14 mouse cellular contexts compared by ENCODE assay signal in genomic region chr5:134525971-134526711, GRCm38 (mm10). TPM values are rescaled to one million over a fixed set of nuclear protein-coding genes. Genes with fewer than 3 reads are reported as not detected.
DNase-seq lines count a peak whose midpoint lies in the region; ATAC-seq and TF ChIP-seq lines count a peak whose summit lies in the region.
"Had no signal": no experiment of that assay in that cellular context is flagged by ENCODE, and none has a peak within 500 bp of the region (broad histone marks: within the 10 kb centered on the region; RNA-seq: fewer than 3 reads in every experiment).

No protein-coding gene starts in this region.

- H3K9me3 ChIP-seq in liver, postnatal 0 days (ENCODE audit: low read length): no peaks in the 10 kb centered on the region
- no peaks in the 10 kb centered on the region for H3K9me3 ChIP-seq in liver, embryonic 12.5 days (replicated peaks)
- H3K9me3 ChIP-seq: embryonic facial prominence, embryonic 13.5 days; heart, embryonic 13.5 days had no signal

- no peak for TF ChIP-seq EP300 in liver, postnatal 0 days (IDR thresholded peaks at IDR 0.05; ENCODE audit: low read depth)

- 86% methylated on average over 15 of the region's 15 CpGs for WGBS in liver, postnatal 0 days (ENCODE audit: insufficient replicate concordance)
- 85% methylated on average over 15 of the region's 15 CpGs for WGBS in liver, embryonic 12.5 days (ENCODE audit: insufficient replicate concordance)

- H3K4me3 ChIP-seq in liver, postnatal 0 days (ENCODE audit: low read depth, low read length): no peak overlapping the region
- H3K4me3 ChIP-seq in liver, embryonic 12.5 days: no peak overlapping the region
- H3K4me3 ChIP-seq: embryonic facial prominence, embryonic 13.5 days; heart, embryonic 13.5 days; myocyte had no signal

- H3K27me3 ChIP-seq in liver, postnatal 0 days (ENCODE audit: insufficient read depth, low read length): no peaks in the 10 kb centered on the region
- no peaks in the 10 kb centered on the region for H3K27me3 ChIP-seq in liver, embryonic 12.5 days (replicated peaks)
- H3K27me3 ChIP-seq: embryonic facial prominence, embryonic 13.5 days; heart, embryonic 13.5 days had no signal

- peak; percentile 57; the same call in 1 of the 2 replicates for ATAC-seq in cerebellum, adult (ENCODE audit: insufficient number of reproducible peaks, low FRiP score, low TSS enrichment)
- no peak for ATAC-seq in liver, postnatal 0 days
- no peak for ATAC-seq in liver, embryonic 12.5 days
- ATAC-seq in frontal cortex, adult (ENCODE audit: low TSS enrichment): no peak
- ATAC-seq: inflammation-experienced regulatory T-cells, adult 6 months had no signal

- no peak for DNase-seq in cerebellum, postnatal 4 days (ENCODE audit: low spot score in 2 of 2)
- no peak for DNase-seq in liver, postnatal 0 days
- DNase-seq in ZHBTc4 (ENCODE audit: low read depth, low spot score) (peak; percentile 75), MN1 (ENCODE audit: low spot score) (no peak)
- DNase-seq in cerebellum, postnatal 25 days: peak; percentile 67 to 82
- DNase-seq: adrenal gland, adult 8-10 months; lung, postnatal 14 days had no signal

- no peak overlapping the region for H3K27ac ChIP-seq in liver, postnatal 0 days (ENCODE audit: low read depth)
- no peak overlapping the region for H3K27ac ChIP-seq in liver, embryonic 12.5 days
- H3K27ac ChIP-seq: embryonic facial prominence, embryonic 13.5 days; heart, embryonic 13.5 days had no signal

- peak; percentile 48 for TF ChIP-seq CTCF in liver, postnatal 0 days (IDR thresholded peaks at IDR 0.05; ENCODE audit: low read depth)

- H3K4me2 ChIP-seq in liver, postnatal 0 days (ENCODE audit: low read depth, low read length): no peak overlapping the region
- H3K4me2 ChIP-seq in liver, embryonic 12.5 days: no peak overlapping the region
- H3K4me2 ChIP-seq: embryonic facial prominence, embryonic 13.5 days; heart, embryonic 13.5 days had no signal

- H3K36me3 ChIP-seq in liver, postnatal 0 days (replicated peaks; ENCODE audit: insufficient read depth, low read length): no peaks in the 10 kb centered on the region
- H3K36me3 ChIP-seq in liver, embryonic 12.5 days: peaks cover 8% of the 10 kb centered on the region; the same call in 1 of the 2 replicates

- H3K9ac ChIP-seq in liver, postnatal 0 days (replicated peaks): no peak overlapping the region
- no peak overlapping the region for H3K9ac ChIP-seq in liver, embryonic 12.5 days
- H3K9ac ChIP-seq: embryonic facial prominence, embryonic 13.5 days; heart, embryonic 13.5 days had no signal

- H3K4me1 ChIP-seq in liver, postnatal 0 days (ENCODE audit: insufficient read depth): peaks cover 10% of the 10 kb centered on the region; the same call in 1 of the 2 replicates
- peaks cover 24% of the 10 kb centered on the region for H3K4me1 ChIP-seq in liver, embryonic 12.5 days

RNA-seq across cellular contexts. Expression of gene Clip2, which starts 26.1 kb away (rescaled TPM):
- 0.21 and 0.29 TPM in 2 replicates for polyA plus RNA-seq in liver, postnatal 0 days (2015; fragmentation: Nextera tagmentation; extraction: Ambion mirVana)
- polyA plus RNA-seq in liver, embryonic 12.5 days (2016; fragmentation: Nextera tagmentation; extraction: Ambion mirVana): 0.94 and 1.0 TPM in 2 replicates

RNA-seq across cellular contexts. Expression of gene Syna, which starts 33.8 kb away (rescaled TPM):
- not detected in 2 replicates for polyA plus RNA-seq in liver, postnatal 0 days (2015; fragmentation: Nextera tagmentation; extraction: Ambion mirVana)
- polyA plus RNA-seq in liver, embryonic 12.5 days (2016; fragmentation: Nextera tagmentation; extraction: Ambion mirVana): not detected in 2 replicates
- polyA plus RNA-seq: heart, embryonic 13.5 days had no signal

RNA-seq across cellular contexts. Expression of gene Rfc2, which starts 55.0 kb away (rescaled TPM):
- 75.4 and 81.4 TPM in 2 replicates for polyA plus RNA-seq in liver, postnatal 0 days (2015; fragmentation: Nextera tagmentation; extraction: Ambion mirVana)
- polyA plus RNA-seq in liver, embryonic 12.5 days (2016; fragmentation: Nextera tagmentation; extraction: Ambion mirVana): 259 and 263 TPM in 2 replicates

Comparison
In these comparisons a context has a peak if more than half of its experiments do, and no peak if none do; other contexts are left out.
1. DNase-seq: peak in ZHBTc4 (single experiment) and cerebellum, postnatal 25 days (2 of 2); none in cerebellum, postnatal 4 days (0 of 2), liver, postnatal 0 days (single experiment) and MN1 (single experiment).